Mouse (Mus musculus) kidney, postnatal 0 days (tissue): ENCODE measurements around the gene Cers5. TPM values are rescaled to one million over a fixed set of nuclear protein-coding genes. Genes with fewer than 3 reads are reported as not detected.

Experiments used
- ATAC-seq: fragments of 200-750 bp; cut with Nextera tagmentation; replicated peaks from 2 replicates; pipeline ENCODE4 v1.8.0; 2017; ENCODE audit warnings: low read depth, moderate number of reproducible peaks, moderate TSS enrichment, moderate library complexity; ENCODE audit not compliant: low FRiP score
- DNase-seq: peaks from one replicate; pipeline ENCODE4 v3.0.0-alpha.2; 2016; ENCODE audit warnings: low spot score
- H3K27ac ChIP-seq: fragments of 300-500 bp; sonication (generic); 2 replicates; pipeline ENCODE4 v1.5.1; 2014; ENCODE audit warnings: mild to moderate bottlenecking
- H3K27me3 ChIP-seq: fragments of 300-500 bp; sonication (generic); 2 replicates; pipeline ENCODE4 v1.6.1; 2014; ENCODE audit warnings: low read length, mixed read lengths; ENCODE audit not compliant: insufficient read depth
- H3K36me3 ChIP-seq: fragments of 300-500 bp; sonication (generic); 2 replicates; pipeline ENCODE4 v1.6.1; 2014; ENCODE audit warnings: low read length, mixed read lengths; ENCODE audit not compliant: insufficient read depth
- H3K4me1 ChIP-seq: fragments of 300-500 bp; sonication (generic); replicated peaks from 2 replicates; pipeline ENCODE4 v1.6.1; 2014; ENCODE audit warnings: antibody characterized with exemption, low read length, mixed read lengths; ENCODE audit not compliant: insufficient read depth
- H3K4me2 ChIP-seq: fragments of 300-500 bp; sonication (generic); 2 replicates; pipeline ENCODE4 v1.6.1; 2014; ENCODE audit warnings: mild to moderate bottlenecking, low read length, moderate library complexity, mixed read lengths
- H3K4me3 ChIP-seq: fragments of 300-500 bp; sonication (generic); replicated peaks from 2 replicates; pipeline ENCODE4 v1.5.1; 2014; ENCODE audit warnings: low read depth, low read length
- H3K9ac ChIP-seq: fragments of 300-500 bp; sonication (generic); 2 replicates; pipeline ENCODE4 v1.6.1; 2014; ENCODE audit warnings: low read depth, low read length
- H3K9me3 ChIP-seq: fragments of 300-500 bp; sonication (generic); replicated peaks from 2 replicates; pipeline ENCODE4 v1.6.1; 2016; ENCODE audit warnings: low read length, inconsistent platforms, mixed read lengths
- CTCF ChIP-seq: IDR thresholded peaks from 2 replicates; pipeline ENCODE4 v1.5.1; 2016; ENCODE audit warnings: antibody characterized with exemption, low read depth, mild to moderate bottlenecking, moderate library complexity
- WGBS: fragments of 180-500 bp; shearing (Covaris S2); extraction: QIAGEN DNeasy Blood & Tissue Kit; methylation state at CpG from one replicate; pipeline ENCODE4 v1.1.7; 2014; 5-methylcytosine and 5-hydroxymethylcytosine counted together
- polyA plus RNA-seq: library from polyadenylated mRNA; unstranded; fragments of >200 nt; fragmentation: Nextera tagmentation; extraction: Ambion mirVana; gene quantifications from 2 replicates; pipeline ENCODE4 v1.2.1, GENCODE M21; 2015

Cers5 gene
- polyA plus RNA-seq, 1 experiment from 2014 or later, result 60.8 TPM

- Histone ChIP-seq H3K27ac (no peak overlapping the region), H3K9ac (no peak overlapping the region), H3K9me3 (no peaks in the 10 kb centered on the region), H3K4me1 (no peaks in the 10 kb centered on the region), H3K4me2 (no peak overlapping the region), H3K4me3 (no peak overlapping the region), H3K36me3 (no peaks in the 10 kb centered on the region), H3K27me3 (no peaks in the 10 kb centered on the region)
- DNase-seq (no peak), ATAC-seq (no peak)
- TF ChIP-seq CTCF, result no peak
- WGBS, result 72% methylated on average over 3 of the region's 3 CpGs
These were observed 18.5 kb downstream of the Cers5 start for GRCm38 (mm10) chr15:99754204-99754603.

- no peak overlapping the region for H3K4me3 ChIP-seq
- H3K4me1 ChIP-seq, result no peaks in the 10 kb centered on the region
- no peak overlapping the region for H3K27ac ChIP-seq
- ATAC-seq (no peak), DNase-seq (no peak)
- H3K36me3 ChIP-seq, result peaks cover 40% of the 10 kb centered on the region
- H3K9ac ChIP-seq, result no peak overlapping the region
- no peaks in the 10 kb centered on the region for H3K9me3 ChIP-seq
- WGBS, result 97% methylated on average over 4 of the region's 4 CpGs
- H3K4me2 ChIP-seq, result no peak overlapping the region
- no peak for TF ChIP-seq CTCF
- H3K27me3 ChIP-seq, result no peaks in the 10 kb centered on the region
These were observed 32.5 kb downstream of the Cers5 start for GRCm38 (mm10) chr15:99740229-99740628.

- no peak for TF ChIP-seq CTCF
- Histone ChIP-seq H3K27me3 (no peaks in the 10 kb centered on the region), H3K4me1 (no peaks in the 10 kb centered on the region), H3K4me3 (no peak overlapping the region), H3K27ac (no peak overlapping the region), H3K9ac (no peak overlapping the region), H3K4me2 (no peak overlapping the region), H3K9me3 (no peaks in the 10 kb centered on the region), H3K36me3 (peaks cover 36% of the 10 kb centered on the region; the same call in 1 of the 2 replicates)
- 88% methylated on average over 11 of the region's 11 CpGs for WGBS
- no peak for DNase-seq
- no peak for ATAC-seq
These were observed 36.0 kb downstream of the Cers5 start for GRCm38 (mm10) chr15:99736675-99737074.

DNA sequence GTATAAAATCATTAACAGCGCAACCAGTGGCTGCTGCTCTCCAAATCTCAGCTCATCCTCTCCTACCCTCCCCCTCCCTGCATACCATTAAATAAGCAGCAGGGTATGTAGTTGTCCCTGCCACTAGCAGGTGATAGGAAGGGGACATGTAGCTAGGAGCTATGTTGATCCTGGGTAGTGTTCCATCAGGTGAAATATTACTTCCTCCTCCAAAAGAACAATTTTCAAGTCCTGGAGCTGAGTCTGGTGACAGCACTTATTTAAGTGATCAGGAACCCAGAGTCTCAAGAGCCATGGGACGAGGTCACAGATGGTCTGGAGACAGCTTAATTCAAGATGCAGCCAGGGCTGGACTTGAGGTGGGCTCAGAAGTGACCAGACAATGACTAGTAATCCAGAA lies 37.1 kb downstream of the Cers5 start:
- peaks cover 29% of the 10 kb centered on the region; the same call in 1 of the 2 replicates for H3K36me3 ChIP-seq

DNA sequence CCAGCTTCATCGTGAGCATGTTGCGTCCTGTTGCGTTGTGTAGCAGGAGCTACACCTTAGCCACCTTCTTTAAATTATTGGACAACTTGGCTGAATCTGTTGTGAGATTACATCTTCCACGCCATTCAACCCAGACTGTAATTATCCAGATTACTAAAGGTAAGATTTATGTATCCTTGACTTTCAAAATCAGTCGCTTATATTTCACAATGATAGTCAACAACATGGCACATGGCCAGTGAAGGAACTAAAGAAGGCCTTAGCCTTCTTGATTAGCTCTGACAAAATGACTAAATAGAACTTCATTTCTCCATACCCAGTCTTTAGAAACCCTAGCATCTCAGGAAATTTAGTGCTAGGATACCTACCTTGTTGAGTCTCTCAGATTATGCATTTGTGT lies 39.5 kb downstream of the Cers5 start:
- ATAC-seq (no peak), DNase-seq (no peak)
- no peak overlapping the region for H3K4me3 ChIP-seq
- no peak overlapping the region for H3K9ac ChIP-seq
- 94% methylated on average over 5 of the region's 5 CpGs for WGBS
- H3K4me2 ChIP-seq, result no peak overlapping the region
- H3K9me3 ChIP-seq, result no peaks in the 10 kb centered on the region
- TF ChIP-seq CTCF, result no peak
- H3K36me3 ChIP-seq, result peaks cover 32% of the 10 kb centered on the region
- H3K27ac ChIP-seq, result no peak overlapping the region
- H3K27me3 ChIP-seq, result no peaks in the 10 kb centered on the region
- H3K4me1 ChIP-seq, result no peaks in the 10 kb centered on the region

More for the DNA sequence above, 37.1 kb downstream of the Cers5 start:
- Histone ChIP-seq H3K9ac (no peak overlapping the region), H3K27me3 (no peaks in the 10 kb centered on the region), H3K4me3 (no peak overlapping the region), H3K9me3 (no peaks in the 10 kb centered on the region), H3K27ac (no peak overlapping the region), H3K4me2 (no peak overlapping the region), H3K4me1 (no peaks in the 10 kb centered on the region)
- DNase-seq, result no peak
- no peak for ATAC-seq
- no peak for TF ChIP-seq CTCF
- WGBS, result 83% methylated on average over 2 of the region's 2 CpGs

GRCm38 (mm10) chr15:99731678-99732077 lies 41.0 kb downstream of the Cers5 start:
- 87% methylated on average over 3 of the region's 3 CpGs for WGBS

GRCm38 (mm10) chr15:99731167-99731566 lies 41.5 kb downstream of the Cers5 start:
- Histone ChIP-seq H3K9ac (no peak overlapping the region), H3K4me3 (no peak overlapping the region), H3K4me2 (no peak overlapping the region), H3K9me3 (no peaks in the 10 kb centered on the region), H3K36me3 (peaks cover 22% of the 10 kb centered on the region; the same call in 1 of the 2 replicates), H3K27ac (no peak overlapping the region), H3K27me3 (no peaks in the 10 kb centered on the region), H3K4me1 (no peaks in the 10 kb centered on the region)
- ATAC-seq (no peak), DNase-seq (no peak)
- TF ChIP-seq CTCF, result no peak
- WGBS, result 85% methylated on average over 2 of the region's 2 CpGs

More at GRCm38 (mm10) chr15:99731678-99732077, 41.0 kb downstream of the Cers5 start:
- ATAC-seq (no peak), DNase-seq (no peak)
- no peaks in the 10 kb centered on the region for H3K27me3 ChIP-seq
- no peak overlapping the region for H3K4me3 ChIP-seq
- H3K4me1 ChIP-seq, result no peaks in the 10 kb centered on the region
- H3K27ac ChIP-seq, result no peak overlapping the region
- no peak for TF ChIP-seq CTCF
- H3K4me2 ChIP-seq, result no peak overlapping the region
- H3K9me3 ChIP-seq, result no peaks in the 10 kb centered on the region
- no peak overlapping the region for H3K9ac ChIP-seq
- peaks cover 23% of the 10 kb centered on the region; the same call in 1 of the 2 replicates for H3K36me3 ChIP-seq
